ENCODE assay signal across 25 mouse cellular contexts in the genomic region with DNA sequence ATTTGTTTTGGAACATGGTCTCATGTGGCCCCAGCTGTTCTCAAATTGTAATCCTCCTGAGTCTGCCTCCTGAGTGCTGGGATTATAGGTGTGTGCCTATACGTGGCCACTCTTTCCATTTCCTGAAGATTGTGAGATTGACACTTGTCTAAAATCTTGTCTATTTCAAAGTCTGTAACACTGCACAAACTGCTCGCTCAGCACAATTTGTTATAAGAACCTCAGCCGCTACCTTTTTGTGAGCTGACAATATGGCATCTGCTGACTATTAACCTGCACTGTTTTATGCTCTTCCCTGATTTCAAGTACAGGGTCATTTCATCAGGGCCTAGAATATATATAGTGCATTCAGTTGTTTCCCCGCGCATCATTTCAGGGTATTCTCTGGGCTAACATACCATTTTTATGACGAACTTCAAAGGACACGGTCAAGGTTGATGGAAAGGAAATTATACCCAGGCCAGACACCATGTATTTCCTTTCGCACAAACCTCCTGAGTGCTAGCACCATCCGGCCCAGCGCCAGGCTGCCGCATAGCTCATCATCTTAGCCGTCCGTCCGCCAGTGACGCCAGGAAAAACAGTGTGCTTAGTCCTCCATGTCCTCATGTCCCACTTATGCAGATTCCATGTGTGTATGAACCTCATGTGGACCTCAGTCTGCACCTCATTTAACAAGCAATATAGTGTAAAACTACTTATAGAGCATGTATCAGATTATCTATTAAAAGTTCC.
A peak's percentile ranks its signal among the peaks of the same experiment; 100 is the strongest.
DNase-seq lines count a peak whose midpoint lies in the region; ATAC-seq and TF ChIP-seq lines count a peak whose summit lies in the region.
"Had no signal": no experiment of that assay in that cellular context is flagged by ENCODE, and none has a peak within 500 bp of the region (broad histone marks: within the 10 kb centered on the region; RNA-seq: fewer than 3 reads in every experiment).

No protein-coding gene starts in this region.

- H3K36me3 ChIP-seq in hindbrain, embryonic 13.5 days, result peaks cover 23% of the 10 kb centered on the region
- H3K36me3 ChIP-seq in hindbrain, embryonic 16.5 days (ENCODE audit: control insufficient read depth, insufficient read depth, low read length), result peaks cover 13% of the 10 kb centered on the region
- H3K36me3 ChIP-seq in lung, embryonic 16.5 days (ENCODE audit: control insufficient read depth, insufficient read depth, low read length), result peaks cover 14% of the 10 kb centered on the region
- H3K36me3 ChIP-seq in ES-E14 (ENCODE audit: control insufficient read depth, insufficient read depth, low read length, poor library complexity, severe bottlenecking), result 0 out of 2 replicates have a peak, but pooled peaks cover under 1% of the 10 kb centered on the region
- H3K36me3 ChIP-seq in hindbrain, embryonic 12.5 days, result peaks cover 30% of the 10 kb centered on the region

- in situ Hi-C loops in ES-E14 (cut with MboI; ENCODE audit: low sequenced_read_pairs in 2 of 2, unreplicated experiment in 2 of 2), result no loop called here

- no peak overlapping the region for H3K9ac ChIP-seq in hindbrain, embryonic 13.5 days
- H3K9ac ChIP-seq in hindbrain, embryonic 16.5 days (ENCODE audit: low read depth, low read length), result no peak overlapping the region
- H3K9ac ChIP-seq in lung, embryonic 16.5 days (ENCODE audit: low read length), result no peak overlapping the region
- H3K9ac ChIP-seq in ES-E14 (ENCODE audit: insufficient read depth, low read depth, low read length, poor library complexity, severe bottlenecking), result no peak overlapping the region
- no peak overlapping the region for H3K9ac ChIP-seq in hindbrain, embryonic 12.5 days
- H3K9ac ChIP-seq: heart, embryonic 12.5 days; hindbrain, embryonic 15.5 days; limb, embryonic 13.5 days; liver, embryonic 12.5 days; liver, postnatal 0 days had no signal

- no peaks in the 10 kb centered on the region for H3K4me1 ChIP-seq in hindbrain, embryonic 13.5 days (replicated peaks)
- no peaks in the 10 kb centered on the region for H3K4me1 ChIP-seq in hindbrain, embryonic 16.5 days (ENCODE audit: control insufficient read depth, insufficient read depth, low read depth, low read length)
- H3K4me1 ChIP-seq in lung, embryonic 16.5 days (replicated peaks; ENCODE audit: control insufficient read depth, insufficient read depth, low read length), result peaks cover 5% of the 10 kb centered on the region; the same call in 1 of the 2 replicates
- no peaks in the 10 kb centered on the region for H3K4me1 ChIP-seq in ES-E14 (ENCODE audit: control insufficient read depth in 2 of 2, insufficient read depth in 2 of 2, low read length in 2 of 2, poor library complexity in 1 of 2)
- H3K4me1 ChIP-seq in hindbrain, embryonic 12.5 days, result no peaks in the 10 kb centered on the region
- H3K4me1 ChIP-seq: hindbrain, embryonic 15.5 days; limb, embryonic 13.5 days had no signal

- DNase-seq in kidney, postnatal 25 days, result peak; percentile 22 to 50
- DNase-seq in kidney, adult 9 months, result no peak
- no peak for DNase-seq in lung, postnatal 36 days
- no peak for DNase-seq in ES-E14 (ENCODE audit: low read depth, low spot score)
- DNase-seq: cerebellum, adult 2 months; cerebellum, postnatal 14 days; gastrocnemius, adult 2 months; heart, adult 2 months; heart, postnatal 4 days; liver, postnatal 0 days; midbrain, embryonic 14.5 days; right cerebral cortex, adult 18-20 months; spleen, adult 18-20 months; thymus, postnatal 14 days had no signal

- no peak overlapping the region for H3K4me2 ChIP-seq in hindbrain, embryonic 13.5 days
- H3K4me2 ChIP-seq in hindbrain, embryonic 16.5 days (ENCODE audit: low read length), result no peak overlapping the region
- H3K4me2 ChIP-seq in lung, embryonic 16.5 days (ENCODE audit: low read depth, low read length), result no peak overlapping the region
- no peak overlapping the region for H3K4me2 ChIP-seq in hindbrain, embryonic 12.5 days (replicated peaks)
- H3K4me2 ChIP-seq: heart, embryonic 12.5 days; hindbrain, embryonic 15.5 days; limb, embryonic 13.5 days; liver, embryonic 12.5 days had no signal

- no peaks in the 10 kb centered on the region for H3K27me3 ChIP-seq in hindbrain, embryonic 13.5 days
- H3K27me3 ChIP-seq in hindbrain, embryonic 16.5 days (replicated peaks; ENCODE audit: control insufficient read depth, insufficient read depth, low read length), result no peaks in the 10 kb centered on the region
- H3K27me3 ChIP-seq in lung, embryonic 16.5 days (ENCODE audit: control insufficient read depth, insufficient read depth, low read depth, low read length), result no peaks in the 10 kb centered on the region
- no peaks in the 10 kb centered on the region for H3K27me3 ChIP-seq in hindbrain, embryonic 12.5 days
- H3K27me3 ChIP-seq: heart, embryonic 12.5 days; hindbrain, embryonic 15.5 days; limb, embryonic 13.5 days; liver, embryonic 12.5 days had no signal

- WGBS in hindbrain, embryonic 13.5 days, result 86% methylated on average over 15 of the region's 15 CpGs
- 83% methylated on average over 15 of the region's 15 CpGs for WGBS in hindbrain, embryonic 16.5 days
- WGBS in lung, embryonic 16.5 days, result 71% methylated on average over 15 of the region's 15 CpGs
- 89% methylated on average over 15 of the region's 15 CpGs for WGBS in hindbrain, embryonic 12.5 days

- H3K9me3 ChIP-seq in hindbrain, embryonic 13.5 days, result no peaks in the 10 kb centered on the region
- H3K9me3 ChIP-seq in hindbrain, embryonic 16.5 days (ENCODE audit: control insufficient read depth, low read length), result no peaks in the 10 kb centered on the region
- no peaks in the 10 kb centered on the region for H3K9me3 ChIP-seq in lung, embryonic 16.5 days (ENCODE audit: control insufficient read depth, low read length)
- no peaks in the 10 kb centered on the region for H3K9me3 ChIP-seq in ES-E14 (ENCODE audit: control insufficient read depth, insufficient read depth, low read depth, low read length)
- H3K9me3 ChIP-seq in hindbrain, embryonic 12.5 days (replicated peaks), result no peaks in the 10 kb centered on the region
- H3K9me3 ChIP-seq: heart, embryonic 12.5 days; hindbrain, embryonic 15.5 days; limb, embryonic 13.5 days; liver, embryonic 12.5 days had no signal

- no peak overlapping the region for H3K4me3 ChIP-seq in hindbrain, embryonic 13.5 days
- H3K4me3 ChIP-seq in hindbrain, embryonic 16.5 days (ENCODE audit: low read length), result no peak overlapping the region
- no peak overlapping the region for H3K4me3 ChIP-seq in lung, embryonic 16.5 days (ENCODE audit: low read length)
- no peak overlapping the region for H3K4me3 ChIP-seq in ES-E14 (ENCODE audit: insufficient read depth in 1 of 2, low read depth in 1 of 2, low read length in 2 of 2, poor library complexity in 1 of 2, severe bottlenecking in 1 of 2)
- no peak overlapping the region for H3K4me3 ChIP-seq in hindbrain, embryonic 12.5 days
- H3K4me3 ChIP-seq: erythroblast, embryonic 14.5 days; gastrocnemius, adult 2 months; heart, adult 2 months; heart, embryonic 12.5 days; hindbrain, embryonic 15.5 days; left cerebral cortex, adult 2 months; limb, embryonic 13.5 days; liver, embryonic 12.5 days had no signal

- H3K27ac ChIP-seq in hindbrain, embryonic 13.5 days, result peak overlapping the region; percentile 1; the same call in 1 of the 2 replicates
- no peak overlapping the region for H3K27ac ChIP-seq in hindbrain, embryonic 16.5 days (ENCODE audit: low read depth, low read length)
- peak overlapping the region; percentile 12; the same call in 1 of the 2 replicates for H3K27ac ChIP-seq in lung, embryonic 16.5 days (ENCODE audit: low read length)
- H3K27ac ChIP-seq in ES-E14 (ENCODE audit: insufficient read depth, low read depth, low read length, poor library complexity, severe bottlenecking), result no peak overlapping the region
- H3K27ac ChIP-seq in hindbrain, embryonic 12.5 days, result no peak overlapping the region
- H3K27ac ChIP-seq: gastrocnemius, adult 2 months; heart, adult 2 months; hindbrain, embryonic 15.5 days; left cerebral cortex, adult 2 months; limb, embryonic 13.5 days; liver, embryonic 12.5 days had no signal

- ATAC-seq in hindbrain, embryonic 13.5 days (ENCODE audit: low FRiP score), result no peak
- ATAC-seq in hindbrain, embryonic 16.5 days, result no peak
- 0 out of 2 replicates have a peak, but pooled peaks have one; percentile 38 for ATAC-seq in lung, embryonic 16.5 days (ENCODE audit: low read depth)
- no peak for ATAC-seq in hindbrain, embryonic 12.5 days (ENCODE audit: low FRiP score)
- ATAC-seq: forebrain, embryonic 16.5 days; liver, embryonic 12.5 days; liver, postnatal 0 days had no signal

TF ChIP-seq in ES-E14, 5 proteins besides CTCF, POLR2A, EP300 and RAD21:
- TF ChIP-seq MAFK (IDR thresholded peaks at IDR 0.05; ENCODE audit: insufficient read depth, low read depth, low read length) (peak; percentile 81), HCFC1 (IDR thresholded peaks at IDR 0.05; ENCODE audit: borderline replicate concordance, insufficient read depth, low read length) (no peak)

Comparison
In these comparisons a context has a peak if more than half of its experiments do, and no peak if none do; other contexts are left out.
1. H3K27ac ChIP-seq: peak in hindbrain, embryonic 13.5 days (single experiment) and lung, embryonic 16.5 days (single experiment); none in hindbrain, embryonic 16.5 days (single experiment), ES-E14 (single experiment) and hindbrain, embryonic 12.5 days (single experiment).
2. DNase-seq: peak in kidney, postnatal 25 days (2 of 2); none in kidney, adult 9 months (single experiment), lung, postnatal 36 days (single experiment) and ES-E14 (single experiment).